In genomic region chr10:44862360-44862674, GRCm38 (mm10) we compare ENCODE assay signal across 16 mouse cellular contexts.
DNase-seq lines count a peak whose midpoint lies in the region; ATAC-seq and TF ChIP-seq lines count a peak whose summit lies in the region.
"Had no signal": no experiment of that assay in that cellular context is flagged by ENCODE, and none has a peak within 500 bp of the region (broad histone marks: within the 10 kb centered on the region; RNA-seq: fewer than 3 reads in every experiment).

No protein-coding gene starts in this region.

- no peak for TF ChIP-seq POLR2A in lung, adult 2 months (IDR thresholded peaks at IDR 0.05; ENCODE audit: borderline replicate concordance, extremely low read depth, low read depth, low read length)
- no peak for TF ChIP-seq POLR2A in small intestine, adult 2 months (IDR thresholded peaks at IDR 0.05; ENCODE audit: low read depth, low read length)

- WGBS in embryonic facial prominence, embryonic 14.5 days, result 38% methylated on average over 8 of the region's 8 CpGs
- 65% methylated on average over 8 of the region's 8 CpGs for WGBS in embryonic facial prominence, embryonic 10.5 days
- WGBS in lung, embryonic 16.5 days, result 63% methylated on average over 8 of the region's 8 CpGs
- WGBS in lung, adult 2 months, result 72% methylated on average over 8 of the region's 8 CpGs
- 27% methylated on average over 8 of the region's 8 CpGs for WGBS in kidney, embryonic 16.5 days
- WGBS in small intestine, adult 2 months, result 20% methylated on average over 8 of the region's 8 CpGs

- ATAC-seq in embryonic facial prominence, embryonic 14.5 days (ENCODE audit: low read depth), result 0 out of 2 replicates have a peak, but pooled peaks have one; percentile 33
- ATAC-seq in lung, embryonic 16.5 days (ENCODE audit: low read depth), result no peak
- 0 out of 2 replicates have a peak, but pooled peaks have one; percentile 39 for ATAC-seq in kidney, embryonic 16.5 days (ENCODE audit: low FRiP score, low TSS enrichment)
- ATAC-seq: forebrain, embryonic 14.5 days had no signal

- no peaks in the 10 kb centered on the region for H3K27me3 ChIP-seq in embryonic facial prominence, embryonic 14.5 days (replicated peaks; ENCODE audit: control insufficient read depth, insufficient read depth, low read length)
- H3K27me3 ChIP-seq in embryonic facial prominence, embryonic 10.5 days (replicated peaks; ENCODE audit: low read depth, poor library complexity, severe bottlenecking), result no peaks in the 10 kb centered on the region
- no peaks in the 10 kb centered on the region for H3K27me3 ChIP-seq in lung, embryonic 16.5 days (ENCODE audit: control insufficient read depth, insufficient read depth, low read depth, low read length)
- H3K27me3 ChIP-seq in kidney, embryonic 16.5 days (ENCODE audit: insufficient read depth, low read length), result no peaks in the 10 kb centered on the region
- H3K27me3 ChIP-seq in small intestine, adult 2 months (ENCODE audit: control insufficient read depth, insufficient read depth, low read length), result no peaks in the 10 kb centered on the region
- H3K27me3 ChIP-seq: embryonic facial prominence, embryonic 12.5 days; midbrain, embryonic 12.5 days had no signal

- H3K4me1 ChIP-seq in embryonic facial prominence, embryonic 14.5 days (ENCODE audit: control insufficient read depth, insufficient read depth, low read length), result peaks cover 8% of the 10 kb centered on the region
- peaks cover 12% of the 10 kb centered on the region for H3K4me1 ChIP-seq in embryonic facial prominence, embryonic 10.5 days
- peaks cover 4% of the 10 kb centered on the region for H3K4me1 ChIP-seq in lung, embryonic 16.5 days (replicated peaks; ENCODE audit: control insufficient read depth, insufficient read depth, low read length)
- H3K4me1 ChIP-seq in lung, adult 2 months (ENCODE audit: control insufficient read depth, insufficient read depth, low read length), result no peaks in the 10 kb centered on the region
- peaks cover 20% of the 10 kb centered on the region for H3K4me1 ChIP-seq in kidney, embryonic 16.5 days (ENCODE audit: insufficient read depth, low read length)
- H3K4me1 ChIP-seq in small intestine, adult 2 months (ENCODE audit: control insufficient read depth, insufficient read depth, insufficient read length, low read length), result peaks cover 22% of the 10 kb centered on the region; the same call in 1 of the 2 replicates
- H3K4me1 ChIP-seq: heart, embryonic 10.5 days; midbrain, embryonic 12.5 days had no signal

- H3K9me3 ChIP-seq in embryonic facial prominence, embryonic 14.5 days (ENCODE audit: control insufficient read depth, low read length), result peaks cover under 1% of the 10 kb centered on the region
- H3K9me3 ChIP-seq in embryonic facial prominence, embryonic 10.5 days, result no peaks in the 10 kb centered on the region
- H3K9me3 ChIP-seq in lung, embryonic 16.5 days (ENCODE audit: control insufficient read depth, low read length), result no peaks in the 10 kb centered on the region
- 0 out of 2 replicates have a peak, but pooled peaks cover under 1% of the 10 kb centered on the region for H3K9me3 ChIP-seq in kidney, embryonic 16.5 days (ENCODE audit: low read length)
- H3K9me3 ChIP-seq: embryonic facial prominence, embryonic 12.5 days; heart, embryonic 10.5 days; midbrain, embryonic 12.5 days had no signal

- no peaks in the 10 kb centered on the region for H3K36me3 ChIP-seq in embryonic facial prominence, embryonic 14.5 days (ENCODE audit: control insufficient read depth, insufficient read depth, low read length)
- H3K36me3 ChIP-seq in embryonic facial prominence, embryonic 10.5 days (replicated peaks), result no peaks in the 10 kb centered on the region
- H3K36me3 ChIP-seq in lung, embryonic 16.5 days (ENCODE audit: control insufficient read depth, insufficient read depth, low read length), result no peaks in the 10 kb centered on the region
- no peaks in the 10 kb centered on the region for H3K36me3 ChIP-seq in kidney, embryonic 16.5 days (ENCODE audit: insufficient read depth, low read length)
- no peaks in the 10 kb centered on the region for H3K36me3 ChIP-seq in small intestine, adult 2 months (ENCODE audit: control insufficient read depth, insufficient read depth, low read length)
- H3K36me3 ChIP-seq: embryonic facial prominence, embryonic 12.5 days; heart, embryonic 10.5 days; midbrain, embryonic 12.5 days had no signal

- no peak overlapping the region for H3K4me3 ChIP-seq in embryonic facial prominence, embryonic 14.5 days (ENCODE audit: low read depth, low read length)
- no peak overlapping the region for H3K4me3 ChIP-seq in embryonic facial prominence, embryonic 10.5 days
- no peak overlapping the region for H3K4me3 ChIP-seq in lung, embryonic 16.5 days (ENCODE audit: low read length)
- H3K4me3 ChIP-seq in lung, adult 2 months (replicated peaks; ENCODE audit: extremely low read depth, low read depth, low read length), result no peak overlapping the region
- no peak overlapping the region for H3K4me3 ChIP-seq in kidney, embryonic 16.5 days (ENCODE audit: low read length)
- H3K4me3 ChIP-seq in small intestine, adult 2 months (ENCODE audit: low read depth, low read length), result no peak overlapping the region
- H3K4me3 ChIP-seq: embryonic facial prominence, embryonic 12.5 days; heart, embryonic 10.5 days; midbrain, embryonic 12.5 days had no signal

- no peak overlapping the region for H3K4me2 ChIP-seq in embryonic facial prominence, embryonic 14.5 days (ENCODE audit: low read depth, low read length)
- no peak overlapping the region for H3K4me2 ChIP-seq in lung, embryonic 16.5 days (ENCODE audit: low read depth, low read length)
- 0 out of 2 replicates have a peak overlapping the region, but pooled peaks have one; percentile 4 for H3K4me2 ChIP-seq in kidney, embryonic 16.5 days (replicated peaks; ENCODE audit: low read depth, low read length)
- H3K4me2 ChIP-seq: embryonic facial prominence, embryonic 12.5 days; liver, embryonic 11.5 days; midbrain, embryonic 12.5 days had no signal

- peak; percentile 54 for DNase-seq in embryonic facial prominence, embryonic 14.5 days (ENCODE audit: low spot score)
- DNase-seq in embryonic facial prominence, embryonic 10.5 days (ENCODE audit: low spot score), result no peak
- no peak for DNase-seq in lung, adult 2 months
- DNase-seq in thymus, postnatal 36 days, result no peak
- no peak for DNase-seq in urinary bladder, adult 18-20 months (ENCODE audit: low spot score in 2 of 2)
- DNase-seq: gastrocnemius, postnatal 25 days; right cerebral cortex, postnatal 25 days; thymus, postnatal 4 days had no signal

- H3K27ac ChIP-seq in embryonic facial prominence, embryonic 14.5 days (replicated peaks; ENCODE audit: low read depth, low read length), result peak overlapping the region; percentile 10; the same call in 1 of the 2 replicates
- H3K27ac ChIP-seq in embryonic facial prominence, embryonic 10.5 days (replicated peaks), result no peak overlapping the region; the same call in 1 of the 2 replicates
- peak overlapping the region; percentile 65 for H3K27ac ChIP-seq in lung, embryonic 16.5 days (ENCODE audit: low read length)
- peak overlapping the region; percentile 87 for H3K27ac ChIP-seq in kidney, embryonic 16.5 days (ENCODE audit: low read length)
- H3K27ac ChIP-seq in small intestine, adult 2 months (ENCODE audit: insufficient read depth, low read depth, low read length), result peak overlapping the region; percentile 88
- H3K27ac ChIP-seq: embryonic facial prominence, embryonic 12.5 days; heart, embryonic 10.5 days; midbrain, embryonic 12.5 days had no signal

- no peak for TF ChIP-seq CTCF in lung, adult 2 months (IDR thresholded peaks at IDR 0.05; ENCODE audit: insufficient read depth, low read length)
- no peak for TF ChIP-seq CTCF in small intestine, adult 2 months (IDR thresholded peaks at IDR 0.05; ENCODE audit: extremely low read depth, insufficient read length, insufficient replicate concordance, low read depth, low read length)

- no peak overlapping the region for H3K9ac ChIP-seq in embryonic facial prominence, embryonic 14.5 days (ENCODE audit: low read depth, low read length)
- H3K9ac ChIP-seq in lung, embryonic 16.5 days (ENCODE audit: low read length), result no peak overlapping the region
- no peak overlapping the region for H3K9ac ChIP-seq in kidney, embryonic 16.5 days (replicated peaks; ENCODE audit: low read length)
- H3K9ac ChIP-seq: embryonic facial prominence, embryonic 12.5 days; midbrain, embryonic 12.5 days had no signal
